Mouse (Mus musculus): ENCODE data around the gene Socs7. TPM values are rescaled to one million over a fixed set of nuclear protein-coding genes. Genes with fewer than 3 reads are reported as not detected.
A peak's percentile ranks its signal among the peaks of the same experiment; 100 is the strongest.

The Socs7 gene
- total RNA-seq, 1 experiment, result 14.5 TPM

GRCm38 (mm10) chr11:97333896-97334295 is 28.5 kb upstream of the Socs7 start:
- no peak for TF ChIP-seq CHD2 (IDR thresholded peaks at IDR 0.05; ENCODE audit: low read depth, low read length)
- TF ChIP-seq HCFC1 (IDR thresholded peaks at IDR 0.05; ENCODE audit: borderline replicate concordance, insufficient read depth, low read length), result no peak
- TF ChIP-seq MAFK (IDR thresholded peaks at IDR 0.05; ENCODE audit: insufficient read depth, low read depth, low read length), result no peak
- no peak for TF ChIP-seq ZC3H11A (IDR thresholded peaks at IDR 0.05; ENCODE audit: borderline replicate concordance, low read depth, low read length)
- TF ChIP-seq ZNF384 (IDR thresholded peaks at IDR 0.05; ENCODE audit: low read depth, low read length), result no peak

GRCm38 (mm10) chr11:97334400-97334799 is 28.0 kb upstream of the Socs7 start:
- Histone ChIP-seq H3K4me1 (ENCODE audit: control insufficient read depth in 2 of 2, insufficient read depth in 2 of 2, low read length in 2 of 2, poor library complexity in 1 of 2) (peaks cover 12 to 40% of the 10 kb centered on the region in 2 experiments), H3K9ac (ENCODE audit: insufficient read depth, low read depth, low read length, poor library complexity, severe bottlenecking) (no peak overlapping the region), H3K36me3 (ENCODE audit: control insufficient read depth, insufficient read depth, low read length, poor library complexity, severe bottlenecking) (peaks cover 2% of the 10 kb centered on the region; the same call in 1 of the 2 replicates), H3K4me3 (ENCODE audit: insufficient read depth in 1 of 2, low read depth in 1 of 2, low read length in 2 of 2, poor library complexity in 1 of 2, severe bottlenecking in 1 of 2) (no peak overlapping the region), H3K27ac (ENCODE audit: insufficient read depth, low read depth, low read length, poor library complexity, severe bottlenecking) (no peak overlapping the region), H3K9me3 (ENCODE audit: control insufficient read depth, insufficient read depth, low read depth, low read length) (no peaks in the 10 kb centered on the region)
- no peak for DNase-seq (ENCODE audit: low read depth, low spot score)
- in situ Hi-C loops (cut with MboI; ENCODE audit: low sequenced_read_pairs in 2 of 2, unreplicated experiment in 2 of 2), result no loop called here
- TF ChIP-seq MAFK (IDR thresholded peaks at IDR 0.05; ENCODE audit: insufficient read depth, low read depth, low read length) (no peak), CHD2 (IDR thresholded peaks at IDR 0.05; ENCODE audit: low read depth, low read length) (no peak), HCFC1 (IDR thresholded peaks at IDR 0.05; ENCODE audit: borderline replicate concordance, insufficient read depth, low read length) (no peak), ZC3H11A (IDR thresholded peaks at IDR 0.05; ENCODE audit: borderline replicate concordance, low read depth, low read length) (no peak)

More at GRCm38 (mm10) chr11:97333896-97334295, 28.5 kb upstream of the Socs7 start:
- in situ Hi-C loops (cut with MboI; ENCODE audit: low sequenced_read_pairs in 2 of 2, unreplicated experiment in 2 of 2), result no loop called here
- Histone ChIP-seq H3K9me3 (ENCODE audit: control insufficient read depth, insufficient read depth, low read depth, low read length) (no peaks in the 10 kb centered on the region), H3K4me1 (ENCODE audit: control insufficient read depth in 2 of 2, insufficient read depth in 2 of 2, low read length in 2 of 2, poor library complexity in 1 of 2) (peaks cover 12 to 40% of the 10 kb centered on the region in 2 experiments), H3K36me3 (ENCODE audit: control insufficient read depth, insufficient read depth, low read length, poor library complexity, severe bottlenecking) (peaks cover 6% of the 10 kb centered on the region), H3K4me3 (ENCODE audit: insufficient read depth in 1 of 2, low read depth in 1 of 2, low read length in 2 of 2, poor library complexity in 1 of 2, severe bottlenecking in 1 of 2) (no peak overlapping the region), H3K27ac (ENCODE audit: insufficient read depth, low read depth, low read length, poor library complexity, severe bottlenecking) (no peak overlapping the region), H3K9ac (ENCODE audit: insufficient read depth, low read depth, low read length, poor library complexity, severe bottlenecking) (no peak overlapping the region)
- DNase-seq (ENCODE audit: low read depth, low spot score), result no peak

DNA sequence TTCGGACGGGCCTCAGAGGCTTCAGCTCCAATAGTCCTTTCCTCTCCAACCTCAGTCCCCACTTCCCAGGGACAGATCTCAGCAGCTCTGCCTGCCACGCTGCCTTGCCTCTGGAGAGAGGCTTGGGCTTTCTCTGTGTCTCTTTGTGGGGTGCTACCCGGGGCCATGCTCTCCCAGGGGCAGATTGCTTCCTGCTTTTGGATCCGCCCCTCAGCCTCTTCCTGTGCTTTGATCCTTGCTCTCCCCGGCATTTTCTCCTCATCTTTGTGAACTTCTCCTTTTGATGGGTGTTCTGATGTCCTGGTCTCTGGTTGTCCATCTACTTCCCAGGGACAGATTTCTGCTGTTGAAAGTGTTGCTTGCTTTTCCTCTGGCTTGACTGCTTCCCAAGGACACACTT is 26.1 kb upstream of the Socs7 start:
- Histone ChIP-seq H3K9me3 (ENCODE audit: control insufficient read depth, insufficient read depth, low read depth, low read length) (no peaks in the 10 kb centered on the region), H3K36me3 (ENCODE audit: control insufficient read depth, insufficient read depth, low read length, poor library complexity, severe bottlenecking) (no peaks in the 10 kb centered on the region), H3K4me3 (ENCODE audit: insufficient read depth in 1 of 2, low read depth in 1 of 2, low read length in 2 of 2, poor library complexity in 1 of 2, severe bottlenecking in 1 of 2) (peak overlapping the region; percentile 14 to 28; a peak in 2 of 4 replicates), H3K9ac (ENCODE audit: insufficient read depth, low read depth, low read length, poor library complexity, severe bottlenecking) (peak overlapping the region; percentile 27; the same call in 1 of the 2 replicates), H3K27ac (ENCODE audit: insufficient read depth, low read depth, low read length, poor library complexity, severe bottlenecking) (no peak overlapping the region), H3K4me1 (ENCODE audit: control insufficient read depth in 2 of 2, insufficient read depth in 2 of 2, low read length in 2 of 2, poor library complexity in 1 of 2) (peaks cover 12 to 40% of the 10 kb centered on the region in 2 experiments)
- in situ Hi-C loops (cut with MboI; ENCODE audit: low sequenced_read_pairs in 2 of 2, unreplicated experiment in 2 of 2), result no loop called here
- no peak for TF ChIP-seq ZC3H11A (IDR thresholded peaks at IDR 0.05; ENCODE audit: borderline replicate concordance, low read depth, low read length)
- no peak for TF ChIP-seq MAFK (IDR thresholded peaks at IDR 0.05; ENCODE audit: insufficient read depth, low read depth, low read length)
- no peak for TF ChIP-seq HCFC1 (IDR thresholded peaks at IDR 0.05; ENCODE audit: borderline replicate concordance, insufficient read depth, low read length)
- no peak for TF ChIP-seq CHD2 (IDR thresholded peaks at IDR 0.05; ENCODE audit: low read depth, low read length)
- TF ChIP-seq ZNF384 (IDR thresholded peaks at IDR 0.05; ENCODE audit: low read depth, low read length), result no peak
- no peak for DNase-seq (ENCODE audit: low read depth, low spot score)

GRCm38 (mm10) chr11:97336751-97337345 is 25.5 kb upstream of the Socs7 start:
- DNase-seq (ENCODE audit: low read depth, low spot score), result no peak
- H3K36me3 ChIP-seq (ENCODE audit: control insufficient read depth, insufficient read depth, low read length, poor library complexity, severe bottlenecking), result no peaks in the 10 kb centered on the region
- H3K4me3 ChIP-seq (ENCODE audit: insufficient read depth in 1 of 2, low read depth in 1 of 2, low read length in 2 of 2, poor library complexity in 1 of 2, severe bottlenecking in 1 of 2), result peak overlapping the region; percentile 26 to 28; a peak in 2 of 4 replicates
- TF ChIP-seq ZNF384 (IDR thresholded peaks at IDR 0.05; ENCODE audit: low read depth, low read length), result no peak
- no peak for TF ChIP-seq ZC3H11A (IDR thresholded peaks at IDR 0.05; ENCODE audit: borderline replicate concordance, low read depth, low read length)
- no peak for TF ChIP-seq CHD2 (IDR thresholded peaks at IDR 0.05; ENCODE audit: low read depth, low read length)
- no peak for TF ChIP-seq MAFK (IDR thresholded peaks at IDR 0.05; ENCODE audit: insufficient read depth, low read depth, low read length)
- TF ChIP-seq HCFC1 (IDR thresholded peaks at IDR 0.05; ENCODE audit: borderline replicate concordance, insufficient read depth, low read length), result no peak
- peak overlapping the region; percentile 2; the same call in 1 of the 2 replicates for H3K9ac ChIP-seq (ENCODE audit: insufficient read depth, low read depth, low read length, poor library complexity, severe bottlenecking)
- H3K9me3 ChIP-seq (ENCODE audit: control insufficient read depth, insufficient read depth, low read depth, low read length), result no peaks in the 10 kb centered on the region
- no peak overlapping the region for H3K27ac ChIP-seq (ENCODE audit: insufficient read depth, low read depth, low read length, poor library complexity, severe bottlenecking)
- in situ Hi-C loops (cut with MboI; ENCODE audit: low sequenced_read_pairs in 2 of 2, unreplicated experiment in 2 of 2), result no loop called here
- peaks cover 12 to 40% of the 10 kb centered on the region in 2 experiments for H3K4me1 ChIP-seq (ENCODE audit: control insufficient read depth in 2 of 2, insufficient read depth in 2 of 2, low read length in 2 of 2, poor library complexity in 1 of 2)
